Mouse (Mus musculus) heart, embryonic 11.5 days (tissue): ENCODE data around the gene Dgki. TPM values are rescaled to one million over a fixed set of nuclear protein-coding genes. Genes with fewer than 3 reads are reported as not detected.

ENCODE experiments used
- ATAC-seq: fragments of 200-750 bp; cut with Nextera tagmentation; replicated peaks from 2 replicates; pipeline ENCODE4 v1.8.0; 2017; ENCODE audit warnings: moderate library complexity; ENCODE audit not compliant: insufficient number of reproducible peaks, low FRiP score, low TSS enrichment
- H3K27ac ChIP-seq: fragments of 300-500 bp; sonication (generic); 2 replicates; pipeline ENCODE4 v1.5.1; 2014; ENCODE audit warnings: mild to moderate bottlenecking, low read depth, low read length
- H3K27me3 ChIP-seq: fragments of 300-500 bp; sonication (generic); 2 replicates; pipeline ENCODE4 v1.6.1; 2014; ENCODE audit warnings: mild to moderate bottlenecking, low read length, mixed read lengths; ENCODE audit not compliant: control insufficient read depth, insufficient read depth
- H3K36me3 ChIP-seq: fragments of 300-500 bp; sonication (generic); 2 replicates; pipeline ENCODE4 v1.6.1; 2014; ENCODE audit warnings: mild to moderate bottlenecking, low read length, moderate library complexity, mixed read lengths; ENCODE audit not compliant: control insufficient read depth, insufficient read depth
- H3K4me1 ChIP-seq: fragments of 300-500 bp; sonication (generic); 2 replicates; pipeline ENCODE4 v1.6.1; 2014; ENCODE audit warnings: low read length; ENCODE audit not compliant: control insufficient read depth, insufficient read depth
- H3K4me2 ChIP-seq: fragments of 300-500 bp; sonication (generic); 2 replicates; pipeline ENCODE4 v1.6.1; 2014; ENCODE audit warnings: mild to moderate bottlenecking, moderate library complexity
- H3K4me3 ChIP-seq: fragments of 300-500 bp; sonication (generic); 2 replicates; pipeline ENCODE4 v1.5.1; 2014; ENCODE audit warnings: low read depth, low read length
- H3K9ac ChIP-seq: fragments of 300-500 bp; sonication (generic); 2 replicates; pipeline ENCODE4 v1.6.1; 2014; ENCODE audit warnings: mild to moderate bottlenecking, low read depth, low read length, moderate library complexity
- H3K9me3 ChIP-seq: fragments of 300-500 bp; sonication (generic); replicated peaks from 2 replicates; pipeline ENCODE4 v1.6.1; 2016; ENCODE audit warnings: low read length; ENCODE audit not compliant: control insufficient read depth
- WGBS: fragments of 180-500 bp; shearing (Covaris S2); extraction: QIAGEN DNeasy Blood & Tissue Kit; methylation state at CpG from one replicate; pipeline ENCODE4 v1.1.7; 2014; ENCODE audit not compliant: insufficient replicate concordance; 5-methylcytosine and 5-hydroxymethylcytosine counted together
- polyA plus RNA-seq: library from polyadenylated mRNA; unstranded; fragments of >200 nt; fragmentation: Nextera tagmentation; extraction: Ambion mirVana; gene quantifications from 2 replicates; pipeline ENCODE4 v1.2.1, GENCODE M21; 2014

Dgki gene
- polyA plus RNA-seq, 1 experiment from 2014 or later: 1.0 TPM

DNA sequence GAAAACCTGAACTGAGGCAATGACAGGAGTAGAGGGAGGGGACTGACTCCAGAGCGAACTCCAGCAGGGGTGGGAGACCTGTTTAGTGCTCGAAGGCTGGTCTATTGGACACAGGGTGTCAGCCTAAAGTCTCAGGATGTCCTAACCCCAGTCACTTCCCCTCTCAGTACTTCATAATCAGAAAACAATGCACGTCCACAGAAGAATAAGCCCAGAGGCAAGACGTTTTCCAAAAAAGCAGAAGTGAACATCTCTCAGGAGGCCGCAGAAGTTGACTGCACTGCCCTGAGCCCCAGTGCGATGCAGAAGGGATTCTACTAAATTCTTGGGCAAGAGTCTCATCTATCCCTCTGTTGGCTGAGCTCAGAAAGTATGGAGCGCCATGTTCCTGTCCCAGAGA is 37.5 kb downstream of the Dgki start:
- WGBS: 69% methylated on average over 7 of the region's 7 CpGs
- H3K4me1 ChIP-seq: peaks cover 9% of the 10 kb centered on the region
- no peaks in the 10 kb centered on the region for H3K27me3 ChIP-seq
- ATAC-seq: no peak
- no peaks in the 10 kb centered on the region for H3K36me3 ChIP-seq
- H3K9me3 ChIP-seq: 0 out of 2 replicates have a peak, but pooled peaks cover 3% of the 10 kb centered on the region
- no peak overlapping the region for H3K4me2 ChIP-seq
- no peak overlapping the region for H3K27ac ChIP-seq
- H3K9ac ChIP-seq: no peak overlapping the region
- H3K4me3 ChIP-seq: no peak overlapping the region

DNA sequence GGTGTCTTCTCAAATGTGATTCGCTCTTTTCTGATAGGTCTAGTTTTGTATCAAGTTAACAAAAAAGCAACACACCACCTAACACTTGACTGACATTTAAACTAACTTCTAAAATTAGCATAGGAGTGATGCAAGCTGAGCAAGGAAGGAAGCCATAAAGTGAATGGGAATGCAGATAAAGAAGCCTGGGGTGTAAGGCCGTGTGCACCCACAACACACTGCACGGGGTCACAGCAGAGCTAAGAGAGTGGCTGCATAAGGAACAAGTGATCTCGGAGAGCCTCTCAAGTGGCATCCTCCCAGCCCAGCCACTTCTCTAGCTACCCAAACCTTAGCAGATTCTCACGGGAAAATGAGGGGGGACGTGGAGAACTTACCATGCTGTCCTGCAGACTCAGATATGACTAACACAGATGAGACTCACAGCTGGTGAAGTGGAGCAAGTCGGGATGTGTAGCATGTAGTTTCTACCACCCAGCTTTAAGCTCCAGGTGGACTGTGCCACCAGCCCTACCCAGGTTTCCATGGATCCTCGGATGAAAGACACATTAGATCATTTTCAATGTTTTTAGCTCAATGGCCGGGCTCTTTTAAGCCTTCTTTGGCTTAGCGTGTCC is 38.6 kb downstream of the Dgki start:
- ATAC-seq: no peak
- Histone ChIP-seq H3K36me3 (no peaks in the 10 kb centered on the region), H3K4me3 (no peak overlapping the region), H3K4me1 (peaks cover 9% of the 10 kb centered on the region), H3K9me3 (0 out of 2 replicates have a peak, but pooled peaks cover 3% of the 10 kb centered on the region), H3K4me2 (no peak overlapping the region), H3K9ac (no peak overlapping the region), H3K27ac (no peak overlapping the region), H3K27me3 (no peaks in the 10 kb centered on the region)
- WGBS: 60% methylated on average over 10 of the region's 10 CpGs

DNA sequence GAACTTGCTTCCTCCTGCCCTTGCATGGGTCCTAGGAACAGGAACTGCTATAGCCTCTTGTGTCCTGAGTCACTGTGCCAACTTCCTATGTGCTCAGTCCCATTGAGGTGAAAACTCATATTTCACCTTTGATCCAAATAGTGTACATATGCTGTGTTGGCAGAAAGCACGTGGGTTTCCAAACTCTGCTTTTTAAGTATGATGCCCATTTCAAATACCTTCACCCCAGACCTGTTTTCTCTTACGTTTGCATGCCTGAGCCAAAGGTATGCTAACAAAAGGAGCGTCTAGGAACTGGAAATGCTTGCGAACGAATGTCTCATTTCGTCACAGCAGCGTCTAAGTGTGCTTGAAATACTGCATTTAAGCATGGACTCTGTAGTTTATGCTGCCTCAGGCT is 41.3 kb downstream of the Dgki start:
- H3K27ac ChIP-seq: no peak overlapping the region
- no peaks in the 10 kb centered on the region for H3K27me3 ChIP-seq
- ATAC-seq: no peak
- no peaks in the 10 kb centered on the region for H3K9me3 ChIP-seq
- H3K4me3 ChIP-seq: no peak overlapping the region
- H3K4me2 ChIP-seq: no peak overlapping the region
- peaks cover 9% of the 10 kb centered on the region for H3K4me1 ChIP-seq
- no peak overlapping the region for H3K9ac ChIP-seq
- no peaks in the 10 kb centered on the region for H3K36me3 ChIP-seq
- WGBS: 81% methylated on average over 7 of the region's 7 CpGs

DNA sequence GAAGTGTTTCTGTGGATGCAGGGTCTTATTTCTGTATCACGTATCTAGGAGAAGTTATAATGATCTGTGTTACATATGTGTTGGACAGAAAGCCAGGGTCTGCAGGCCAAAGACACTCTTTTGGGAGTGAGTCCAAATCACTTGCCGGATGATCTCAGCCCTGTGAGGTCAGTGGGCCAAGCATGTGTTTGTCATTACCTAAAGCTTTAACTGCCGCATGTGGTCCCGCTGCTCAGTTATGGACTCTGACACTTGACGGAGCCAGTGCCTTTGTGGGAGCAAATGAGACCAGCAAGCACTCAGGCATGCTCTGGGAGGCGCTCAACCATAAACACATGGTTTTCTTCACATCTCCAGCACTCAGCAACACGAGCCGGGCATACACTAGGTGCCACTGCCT is 45.8 kb downstream of the Dgki start:
- Histone ChIP-seq H3K4me3 (no peak overlapping the region), H3K4me2 (no peak overlapping the region), H3K4me1 (no peaks in the 10 kb centered on the region), H3K27ac (no peak overlapping the region), H3K36me3 (no peaks in the 10 kb centered on the region), H3K27me3 (no peaks in the 10 kb centered on the region), H3K9me3 (no peaks in the 10 kb centered on the region), H3K9ac (no peak overlapping the region)
- 40% methylated on average over 8 of the region's 8 CpGs for WGBS
- no peak for ATAC-seq

DNA sequence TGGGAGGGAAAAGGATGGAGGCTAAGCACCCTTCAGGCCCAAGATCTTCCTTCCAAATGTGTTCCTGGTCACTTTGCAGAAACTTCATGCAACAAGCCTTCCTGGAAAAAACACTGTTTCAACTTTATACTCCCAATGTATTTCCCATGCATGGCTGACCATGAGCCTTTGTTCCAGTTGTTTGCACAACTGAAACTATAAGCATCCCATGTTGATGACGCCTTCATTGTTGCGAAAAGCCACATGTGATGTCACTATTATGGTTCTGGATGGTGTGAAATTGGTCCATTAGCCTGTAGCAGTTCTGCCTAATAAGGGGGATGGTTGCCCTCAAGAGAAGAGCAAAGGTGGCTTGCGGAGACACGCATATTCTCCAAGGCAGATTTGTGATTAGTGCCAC is 47.4 kb downstream of the Dgki start:
- Histone ChIP-seq H3K27me3 (no peaks in the 10 kb centered on the region), H3K4me2 (no peak overlapping the region), H3K4me3 (no peak overlapping the region), H3K27ac (no peak overlapping the region), H3K36me3 (no peaks in the 10 kb centered on the region), H3K4me1 (no peaks in the 10 kb centered on the region), H3K9me3 (no peaks in the 10 kb centered on the region), H3K9ac (no peak overlapping the region)
- ATAC-seq: no peak
- 93% methylated on average over 4 of the region's 4 CpGs for WGBS

DNA sequence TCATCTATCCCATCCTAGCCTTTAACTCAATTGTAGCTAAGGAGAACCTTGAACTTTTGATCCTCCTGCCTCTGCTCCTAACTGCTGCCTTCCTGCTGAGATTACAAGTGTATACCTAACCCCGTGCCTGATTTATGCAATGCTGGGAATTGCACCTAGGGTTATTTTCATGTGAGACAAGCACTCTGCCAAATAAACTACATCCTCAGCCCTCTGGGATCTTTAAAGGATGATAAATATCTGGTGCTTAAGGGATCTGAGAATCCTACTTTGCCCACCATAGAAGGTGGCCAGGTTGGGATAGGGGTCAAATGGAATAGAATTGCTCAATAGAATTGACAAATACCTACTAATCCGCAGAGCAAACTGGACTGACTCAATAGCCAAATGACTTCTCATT is 49.3 kb downstream of the Dgki start:
- no peak overlapping the region for H3K4me3 ChIP-seq
- no peaks in the 10 kb centered on the region for H3K27me3 ChIP-seq
- H3K36me3 ChIP-seq: no peaks in the 10 kb centered on the region
- H3K9ac ChIP-seq: no peak overlapping the region
- no peak overlapping the region for H3K27ac ChIP-seq
- 0 out of 2 replicates have a peak, but pooled peaks cover under 1% of the 10 kb centered on the region for H3K4me1 ChIP-seq
- ATAC-seq: no peak
- no peak overlapping the region for H3K4me2 ChIP-seq
- H3K9me3 ChIP-seq: no peaks in the 10 kb centered on the region
- WGBS: 79% methylated on average over 2 of the region's 2 CpGs

DNA sequence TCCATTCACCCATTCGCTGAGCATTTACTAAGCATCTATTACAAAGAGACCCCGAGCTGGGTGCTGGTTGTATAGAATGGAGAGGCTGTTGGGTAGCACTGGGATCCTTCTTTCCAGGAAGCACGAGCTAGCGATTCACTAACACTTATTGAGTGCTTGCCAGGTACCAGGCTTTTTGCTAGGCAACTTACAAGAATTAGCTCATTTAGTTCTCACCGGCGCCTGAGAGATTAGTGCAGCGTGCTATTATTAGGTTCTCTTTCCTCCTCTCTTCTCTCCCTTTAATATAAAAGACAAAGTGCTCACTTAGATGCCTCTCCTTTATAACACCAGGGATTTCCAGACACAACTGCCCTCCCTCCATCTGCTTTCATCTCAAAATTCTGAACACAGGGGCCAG is 54.2 kb downstream of the Dgki start:
- H3K4me2 ChIP-seq: no peak overlapping the region
- 68% methylated on average over 7 of the region's 7 CpGs for WGBS

DNA sequence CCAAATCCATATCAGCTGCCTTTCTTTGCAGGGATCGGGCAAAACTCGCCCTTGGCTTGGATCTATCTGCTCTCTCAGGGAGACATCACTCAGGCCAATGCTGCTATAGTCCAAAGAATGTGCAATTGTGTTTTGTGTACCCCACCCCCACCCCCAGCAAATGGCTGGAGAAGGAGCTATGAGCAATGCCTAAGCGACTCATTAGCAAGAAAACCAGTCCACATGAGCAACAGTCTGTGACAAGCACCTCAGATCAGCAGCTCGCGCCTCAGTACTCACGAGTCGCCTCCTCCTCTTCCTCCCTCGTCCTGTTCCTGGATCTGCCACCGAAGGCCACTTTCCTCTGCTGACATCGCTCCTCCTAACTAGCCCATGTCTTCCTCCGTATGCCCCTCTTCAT is 55.9 kb downstream of the Dgki start:
- no peak overlapping the region for H3K4me2 ChIP-seq
- H3K9ac ChIP-seq: no peak overlapping the region
- 74% methylated on average over 11 of the region's 11 CpGs for WGBS
- no peak overlapping the region for H3K4me3 ChIP-seq
- ATAC-seq: no peak
- no peak overlapping the region for H3K27ac ChIP-seq
- no peaks in the 10 kb centered on the region for H3K9me3 ChIP-seq
- no peaks in the 10 kb centered on the region for H3K36me3 ChIP-seq
- no peaks in the 10 kb centered on the region for H3K27me3 ChIP-seq
- H3K4me1 ChIP-seq: peaks cover 7% of the 10 kb centered on the region; the same call in 1 of the 2 replicates

More for the DNA sequence above, 54.2 kb downstream of the Dgki start:
- Histone ChIP-seq H3K27ac (no peak overlapping the region), H3K4me3 (no peak overlapping the region), H3K27me3 (no peaks in the 10 kb centered on the region), H3K9me3 (no peaks in the 10 kb centered on the region), H3K9ac (no peak overlapping the region), H3K4me1 (peaks cover 7% of the 10 kb centered on the region; the same call in 1 of the 2 replicates), H3K36me3 (no peaks in the 10 kb centered on the region)
- no peak for ATAC-seq

DNA sequence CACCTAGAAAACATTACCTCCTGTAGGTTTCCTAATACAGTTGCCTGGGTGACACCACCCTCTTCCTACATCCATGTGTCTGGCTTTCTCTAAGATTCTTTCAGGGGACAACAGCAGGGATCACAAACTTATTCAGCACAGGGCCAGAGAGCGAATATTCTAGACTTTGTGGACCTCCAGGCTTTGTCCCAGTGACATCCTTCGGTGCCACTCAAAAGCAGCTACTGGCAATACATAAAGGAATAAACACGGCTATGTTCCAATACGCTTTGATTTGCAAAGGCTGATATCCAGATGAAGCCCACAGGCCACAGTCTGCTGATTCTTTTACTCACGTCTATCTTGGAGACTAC is 57.2 kb downstream of the Dgki start:
- no peaks in the 10 kb centered on the region for H3K9me3 ChIP-seq
- H3K4me2 ChIP-seq: no peak overlapping the region
- 79% methylated on average over 5 of the region's 5 CpGs for WGBS
- no peaks in the 10 kb centered on the region for H3K36me3 ChIP-seq
- H3K27ac ChIP-seq: no peak overlapping the region
- H3K4me1 ChIP-seq: peaks cover 7% of the 10 kb centered on the region; the same call in 1 of the 2 replicates
- no peak overlapping the region for H3K9ac ChIP-seq
- no peak overlapping the region for H3K4me3 ChIP-seq
- no peak for ATAC-seq
- H3K27me3 ChIP-seq: no peaks in the 10 kb centered on the region
